Mouse (Mus musculus) heart, adult 2 months (tissue): ENCODE data around the gene Ddx19a.
"Not testable (repeated sequence)": the region's sequence is repeated elsewhere in the genome, so short reads cannot be mapped to it uniquely, and the experiment has no call there.

Experiments used
- CTCF ChIP-seq: fragments of 200-600 bp; IDR thresholded peaks from 2 replicates; pipeline ENCODE4 v1.8.1; 2022; ENCODE audit warnings: antibody characterized with exemption, mild to moderate bottlenecking, moderate library complexity
- POLR2A ChIP-seq: fragments of 200-500 bp; IDR thresholded peaks from 2 replicates; pipeline ENCODE4 v1.6.1; 2011; ENCODE audit warnings: mild to moderate bottlenecking, low read depth, low read length, control low read depth; ENCODE audit not compliant: insufficient read depth

GRCm38 (mm10) chr8:110929672-110930071 lies 67.9 kb downstream of the Ddx19a start:
- TF ChIP-seq CTCF, POLR2A: not testable (repeated sequence)
